Mouse (Mus musculus) liver, postnatal 0 days (tissue): ENCODE measurements at regions not wholly inside any gene's neighbourhood (a gene's known extent, or its start where the extent isn't known, plus 50 kb on each side); places are given as distances from the start of the nearest gene placed in this dataset.

Experiments
- ATAC-seq: fragments of 200-750 bp; cut with Nextera tagmentation; 2 replicates; pipeline ENCODE4 v1.8.0; 2017; ENCODE audit warnings: mild to moderate bottlenecking, moderate library complexity
- DNase-seq: peaks from one replicate; pipeline ENCODE4 v3.0.0-alpha.2; 2016
- H3K27ac ChIP-seq: fragments of 300-500 bp; sonication (generic); 2 replicates; pipeline ENCODE4 v1.5.1; 2014; ENCODE audit warnings: antibody characterized with exemption, moderate library complexity, mild to moderate bottlenecking, low read depth
- H3K27me3 ChIP-seq: fragments of 300-500 bp; sonication (generic); 2 replicates; pipeline ENCODE4 v1.6.1; 2014; ENCODE audit warnings: low read length, control low read depth, mixed read lengths; ENCODE audit not compliant: insufficient read depth
- H3K36me3 ChIP-seq: fragments of 300-500 bp; sonication (generic); replicated peaks from 2 replicates; pipeline ENCODE4 v1.6.1; 2014; ENCODE audit warnings: mild to moderate bottlenecking, control low read depth, low read length, moderate library complexity, mixed read lengths; ENCODE audit not compliant: insufficient read depth
- H3K4me1 ChIP-seq: fragments of 300-500 bp; sonication (generic); 2 replicates; pipeline ENCODE4 v1.6.1; 2014; ENCODE audit warnings: antibody characterized with exemption, mild to moderate bottlenecking, control low read depth; ENCODE audit not compliant: insufficient read depth
- H3K4me2 ChIP-seq: fragments of 300-500 bp; sonication (generic); 2 replicates; pipeline ENCODE4 v1.6.1; 2014; ENCODE audit warnings: low read depth, mild to moderate bottlenecking, low read length, moderate library complexity, mixed read lengths
- H3K4me3 ChIP-seq: fragments of 300-500 bp; sonication (generic); 2 replicates; pipeline ENCODE4 v1.5.1; 2014; ENCODE audit warnings: low read depth, low read length
- H3K9ac ChIP-seq: fragments of 300-500 bp; sonication (generic); replicated peaks from 2 replicates; pipeline ENCODE4 v1.6.1; 2014; ENCODE audit warnings: mild to moderate bottlenecking, moderate library complexity
- H3K9me3 ChIP-seq: fragments of 300-500 bp; sonication (generic); 2 replicates; pipeline ENCODE4 v1.6.1; 2016; ENCODE audit warnings: mild to moderate bottlenecking, control low read depth, low read length, mixed read lengths
- CTCF ChIP-seq: sonication (generic); IDR thresholded peaks from 2 replicates; pipeline ENCODE4 v1.5.1; 2016; ENCODE audit warnings: antibody characterized with exemption, low read depth
- EP300 ChIP-seq: IDR thresholded peaks from 2 replicates; pipeline ENCODE4 v1.6.1; 2016; ENCODE audit warnings: antibody characterized with exemption, low read depth, mild to moderate bottlenecking
- WGBS: fragments of 180-500 bp; shearing (Covaris S2); extraction: QIAGEN DNeasy Blood & Tissue Kit; methylation state at CpG from one replicate; pipeline ENCODE4 v1.1.7; 2014; ENCODE audit not compliant: insufficient replicate concordance; 5-methylcytosine and 5-hydroxymethylcytosine counted together

DNA sequence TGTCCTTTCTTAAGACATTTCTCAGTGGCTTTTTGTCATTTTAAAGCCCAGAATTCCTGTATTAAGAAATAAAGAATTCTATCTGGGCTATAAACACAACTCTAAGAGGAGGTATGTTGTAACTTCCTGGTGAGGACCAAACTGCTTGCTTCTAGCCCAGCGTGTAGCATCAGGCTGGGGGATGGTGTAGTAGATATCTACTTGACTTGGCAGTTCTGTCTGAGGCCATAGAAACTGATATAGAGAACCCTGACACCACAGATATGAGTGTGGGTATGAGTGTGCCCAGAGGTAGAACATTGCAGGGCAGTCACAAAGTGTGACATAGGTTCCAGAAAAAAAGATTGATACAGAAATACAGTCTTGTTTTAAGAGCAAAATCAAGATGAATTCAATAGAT lies 83.9 kb upstream of the Pum3 start:
- 34% methylated on average over 1 of the region's 1 CpGs for WGBS
- no peaks in the 10 kb centered on the region for H3K4me1 ChIP-seq
- no peaks in the 10 kb centered on the region for H3K27me3 ChIP-seq

DNA sequence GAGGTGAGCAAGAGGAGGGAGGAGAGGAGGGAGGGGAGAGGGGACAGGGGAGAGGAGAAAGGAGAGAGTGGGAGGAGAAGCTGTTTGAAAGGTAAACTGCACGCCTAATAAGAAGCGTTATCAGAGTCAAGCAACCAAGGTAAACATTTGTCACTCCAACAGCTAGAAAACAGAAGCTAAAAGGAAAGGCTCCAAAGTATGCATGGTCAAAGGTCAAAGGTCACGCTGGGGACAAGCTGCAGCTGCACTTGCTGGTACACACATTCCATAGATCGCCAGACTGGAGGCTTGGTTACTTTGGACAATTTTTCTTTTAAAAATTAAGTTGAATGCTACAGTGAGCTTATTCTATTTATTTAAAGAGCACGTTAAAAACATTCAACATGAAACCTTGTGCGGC lies 81.7 kb upstream of the Pum3 start:
- Histone ChIP-seq H3K4me2 (no peak overlapping the region), H3K9me3 (no peaks in the 10 kb centered on the region), H3K27me3 (no peaks in the 10 kb centered on the region), H3K9ac (no peak overlapping the region), H3K27ac (no peak overlapping the region), H3K4me3 (no peak overlapping the region), H3K36me3 (no peaks in the 10 kb centered on the region), H3K4me1 (no peaks in the 10 kb centered on the region)
- no peak for TF ChIP-seq CTCF
- no peak for TF ChIP-seq EP300
- DNase-seq (peak; percentile 23), ATAC-seq (no peak)
- WGBS, result 37% methylated on average over 6 of the region's 6 CpGs

More for the DNA sequence above, 83.9 kb upstream of the Pum3 start:
- Histone ChIP-seq H3K4me2 (no peak overlapping the region), H3K9me3 (no peaks in the 10 kb centered on the region), H3K27ac (no peak overlapping the region), H3K4me3 (no peak overlapping the region), H3K36me3 (no peaks in the 10 kb centered on the region), H3K9ac (no peak overlapping the region)
- DNase-seq, result no peak
- TF ChIP-seq EP300, result no peak
- no peak for TF ChIP-seq CTCF
- no peak for ATAC-seq

DNA sequence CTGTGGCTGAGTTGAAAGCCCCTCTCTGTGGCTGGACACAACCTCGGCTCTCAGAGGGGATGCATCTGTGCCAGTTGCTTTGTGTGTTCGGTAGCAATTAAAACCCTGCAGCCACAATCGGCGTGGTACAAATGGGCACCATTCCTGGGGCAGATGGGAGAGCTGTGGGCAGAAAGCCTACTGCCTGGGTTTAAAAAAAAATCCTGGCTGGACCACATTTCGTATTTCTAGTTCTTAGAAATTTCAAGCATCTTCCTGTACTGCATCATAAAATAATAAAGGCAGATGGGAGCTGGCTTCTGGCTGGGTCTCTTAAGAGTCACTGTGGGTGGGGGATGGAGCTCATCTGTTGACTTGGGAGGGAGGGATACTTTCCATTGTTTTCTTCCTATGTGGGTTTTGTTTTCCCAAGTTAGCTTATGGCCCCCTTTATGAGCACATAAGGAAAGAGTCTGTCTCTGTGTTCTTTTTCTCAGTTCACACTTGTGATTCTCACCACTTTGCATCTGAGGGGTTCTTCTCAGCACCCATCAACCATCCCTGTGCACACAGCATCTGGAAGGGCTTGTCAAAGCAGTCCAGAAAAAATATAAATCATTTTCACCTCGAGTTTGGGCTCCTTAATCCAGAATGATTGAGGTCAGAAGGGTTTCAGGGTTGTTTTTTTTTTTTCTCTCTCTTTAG lies 80.5 kb upstream of the Pum3 start:
- ATAC-seq (no peak), DNase-seq (no peak)
- no peaks in the 10 kb centered on the region for H3K9me3 ChIP-seq
- no peak overlapping the region for H3K27ac ChIP-seq
- H3K4me1 ChIP-seq, result no peaks in the 10 kb centered on the region
- H3K4me3 ChIP-seq, result no peak overlapping the region
- no peak overlapping the region for H3K9ac ChIP-seq
- no peak for TF ChIP-seq EP300
- TF ChIP-seq CTCF, result no peak
- H3K4me2 ChIP-seq, result no peak overlapping the region
- no peaks in the 10 kb centered on the region for H3K36me3 ChIP-seq
- WGBS, result 66% methylated on average over 6 of the region's 6 CpGs
- no peaks in the 10 kb centered on the region for H3K27me3 ChIP-seq

DNA sequence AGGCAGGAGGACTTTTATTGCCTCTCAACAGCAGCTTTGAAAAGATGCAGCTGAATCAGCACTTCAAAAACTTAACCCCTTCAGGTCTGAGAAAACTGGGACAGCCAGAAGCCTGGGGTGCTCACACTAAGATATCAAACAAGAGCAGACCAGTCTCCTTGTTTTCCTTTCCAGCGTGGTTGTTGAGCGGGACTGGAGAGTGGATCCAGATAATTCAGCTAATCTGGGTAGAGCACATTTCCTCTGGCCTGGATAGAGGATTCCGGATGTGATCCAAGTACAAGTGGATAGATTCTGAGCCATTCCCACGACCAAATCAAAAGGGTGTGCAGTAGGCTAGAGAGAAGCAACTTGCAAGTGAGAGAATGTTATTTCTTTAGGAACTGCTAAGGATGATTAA lies 68.7 kb upstream of the Pum3 start:
- DNase-seq (no peak), ATAC-seq (no peak)
- Histone ChIP-seq H3K36me3 (no peaks in the 10 kb centered on the region), H3K4me3 (no peak overlapping the region), H3K9me3 (0 out of 2 replicates have a peak, but pooled peaks cover 2% of the 10 kb centered on the region), H3K27me3 (no peaks in the 10 kb centered on the region), H3K9ac (no peak overlapping the region), H3K4me1 (no peaks in the 10 kb centered on the region), H3K27ac (no peak overlapping the region), H3K4me2 (no peak overlapping the region)
- WGBS, result 59% methylated on average over 4 of the region's 4 CpGs
- TF ChIP-seq CTCF (no peak), EP300 (no peak)

DNA sequence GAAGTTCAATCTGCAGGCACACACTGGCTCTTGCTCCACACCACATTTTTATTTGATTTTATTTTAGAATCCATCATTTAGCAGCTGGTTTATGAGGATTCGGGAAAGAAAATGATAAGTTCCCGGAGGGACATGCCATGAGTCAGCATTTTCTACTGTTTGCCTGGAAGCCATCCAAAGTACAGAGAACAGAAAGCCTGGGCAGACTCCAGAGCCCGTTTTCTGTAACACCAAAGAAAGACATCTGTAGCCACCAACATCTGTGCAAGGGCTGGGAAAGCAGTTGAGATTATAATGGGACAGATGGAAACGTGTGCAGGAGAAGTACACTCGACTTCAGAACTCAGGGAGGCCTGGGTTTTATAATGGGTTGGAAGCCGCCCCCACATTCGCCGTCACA lies 62.8 kb upstream of the Pum3 start:
- H3K36me3 ChIP-seq, result no peaks in the 10 kb centered on the region
- H3K4me3 ChIP-seq, result no peak overlapping the region
- ATAC-seq (no peak), DNase-seq (no peak)
- no peaks in the 10 kb centered on the region for H3K4me1 ChIP-seq
- H3K9me3 ChIP-seq, result no peaks in the 10 kb centered on the region
- no peak overlapping the region for H3K27ac ChIP-seq
- no peak for TF ChIP-seq EP300
- TF ChIP-seq CTCF, result no peak
- H3K27me3 ChIP-seq, result no peaks in the 10 kb centered on the region
- WGBS, result 77% methylated on average over 8 of the region's 8 CpGs
- H3K4me2 ChIP-seq, result no peak overlapping the region
- no peak overlapping the region for H3K9ac ChIP-seq

DNA sequence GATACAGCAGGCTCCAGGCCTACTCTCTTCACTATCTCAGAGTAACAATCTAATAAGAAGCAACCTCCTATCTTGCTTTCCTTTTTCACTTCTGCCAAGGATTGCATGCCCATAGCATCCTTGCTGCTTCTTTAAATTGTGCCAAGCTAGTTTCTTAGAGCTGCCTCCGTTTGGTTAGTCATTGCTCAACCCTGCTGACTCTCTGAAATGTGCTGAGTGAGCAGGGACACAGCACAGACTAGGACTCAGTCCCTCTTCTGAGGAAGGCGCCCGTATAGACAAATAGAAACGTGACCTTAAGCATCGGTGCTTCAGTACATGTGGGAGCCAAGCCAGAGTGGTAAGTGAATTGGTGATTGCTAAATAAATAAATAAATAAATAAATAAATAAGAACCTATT lies 62.2 kb upstream of the Pum3 start:
- DNase-seq, result no peak
- Histone ChIP-seq H3K27ac (no peak overlapping the region), H3K27me3 (no peaks in the 10 kb centered on the region), H3K4me1 (no peaks in the 10 kb centered on the region), H3K4me3 (no peak overlapping the region), H3K9ac (no peak overlapping the region), H3K4me2 (no peak overlapping the region), H3K9me3 (no peaks in the 10 kb centered on the region), H3K36me3 (no peaks in the 10 kb centered on the region)
- no peak for ATAC-seq
- TF ChIP-seq EP300, result no peak
- 83% methylated on average over 5 of the region's 5 CpGs for WGBS

DNA sequence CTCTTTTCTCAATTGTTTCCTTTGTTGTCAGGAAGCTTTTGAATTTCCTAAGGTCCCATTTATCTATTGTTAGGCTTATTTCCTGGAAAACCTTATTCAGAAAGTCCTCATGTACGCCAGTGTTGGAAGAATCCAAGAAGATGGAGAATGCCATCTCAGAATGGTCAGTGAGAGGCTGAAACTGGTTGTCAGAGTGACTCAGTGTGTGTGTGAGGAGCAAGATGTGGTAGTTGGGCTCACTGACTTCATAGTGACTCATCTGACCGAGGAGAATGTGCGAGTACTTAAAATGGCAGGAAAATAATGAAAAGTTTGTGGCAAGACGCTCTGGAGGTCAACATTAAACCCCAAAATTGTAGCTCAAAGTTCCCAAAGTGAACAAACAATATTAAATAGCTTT lies 59.4 kb upstream of the Pum3 start:
- no peak for TF ChIP-seq CTCF
- TF ChIP-seq EP300, result no peak
- no peak overlapping the region for H3K4me3 ChIP-seq
- H3K4me2 ChIP-seq, result no peak overlapping the region
- 74% methylated on average over 4 of the region's 4 CpGs for WGBS
- no peaks in the 10 kb centered on the region for H3K4me1 ChIP-seq
- no peak for DNase-seq
- ATAC-seq, result no peak
- no peak overlapping the region for H3K27ac ChIP-seq
- H3K9me3 ChIP-seq, result no peaks in the 10 kb centered on the region
- no peaks in the 10 kb centered on the region for H3K36me3 ChIP-seq
- H3K27me3 ChIP-seq, result no peaks in the 10 kb centered on the region
- H3K9ac ChIP-seq, result no peak overlapping the region
